Mouse (Mus musculus) liver, embryonic 14.5 days (tissue): ENCODE measurements around the gene Mrs2.

Experiments used
- CTCF ChIP-seq: IDR thresholded peaks from 2 replicates; pipeline ENCODE4 v1.5.1; 2016; ENCODE audit warnings: antibody characterized with exemption, low read depth, control low read depth
- EP300 ChIP-seq: IDR thresholded peaks from 2 replicates; pipeline ENCODE4 v1.6.1; 2016; ENCODE audit warnings: antibody characterized with exemption, low read depth

DNA sequence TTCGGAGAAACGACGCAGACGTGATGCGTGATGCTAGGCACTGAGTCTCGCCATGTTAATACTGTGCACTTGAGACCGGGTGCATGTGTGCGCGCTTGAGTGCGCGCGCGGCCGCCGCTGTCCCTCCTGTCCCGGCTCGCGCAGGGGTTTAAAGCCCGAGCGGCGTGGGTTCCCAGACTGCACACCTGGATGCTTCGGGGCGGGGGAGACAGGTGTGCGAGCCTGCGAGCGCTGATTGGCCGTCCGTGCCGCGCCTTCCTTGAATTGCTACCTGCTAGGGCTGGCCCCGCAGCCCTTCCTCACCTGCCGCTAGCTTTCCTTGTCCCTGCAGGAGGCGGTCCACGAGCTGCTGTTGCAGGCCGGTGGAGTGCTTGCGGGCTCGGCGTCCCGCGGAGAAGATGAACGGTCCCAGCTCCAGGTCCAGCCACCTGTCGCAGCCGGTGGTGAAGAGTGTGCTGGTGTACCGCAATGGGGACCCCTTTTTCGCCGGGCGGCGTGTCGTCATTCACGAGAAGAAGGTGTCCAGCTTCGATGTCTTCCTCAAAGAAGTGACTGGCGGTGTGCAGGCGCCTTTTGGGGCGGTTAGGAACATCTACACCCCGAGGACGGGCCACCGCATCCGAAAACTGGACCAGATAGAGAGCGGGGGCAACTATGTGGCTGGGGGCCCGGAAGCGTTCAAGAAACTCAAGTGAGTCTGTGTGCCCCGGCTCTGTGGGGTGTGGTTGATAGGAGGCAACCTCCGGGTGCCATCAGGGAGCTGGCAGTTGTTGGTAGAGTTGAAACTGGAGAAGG, 35.9 kb upstream of the Mrs2 start, which contains the start of gene Dcdc2a:
- TF ChIP-seq CTCF = no peak
- TF ChIP-seq EP300 = no peak
